Mouse (Mus musculus): ENCODE measurements around the gene Ahctf1. TPM values are rescaled to one million over a fixed set of nuclear protein-coding genes. Genes with fewer than 3 reads are reported as not detected.

Ahctf1 gene
- polyA plus RNA-seq, 1 experiment from 2014 or later, result 54.6 TPM

DNA sequence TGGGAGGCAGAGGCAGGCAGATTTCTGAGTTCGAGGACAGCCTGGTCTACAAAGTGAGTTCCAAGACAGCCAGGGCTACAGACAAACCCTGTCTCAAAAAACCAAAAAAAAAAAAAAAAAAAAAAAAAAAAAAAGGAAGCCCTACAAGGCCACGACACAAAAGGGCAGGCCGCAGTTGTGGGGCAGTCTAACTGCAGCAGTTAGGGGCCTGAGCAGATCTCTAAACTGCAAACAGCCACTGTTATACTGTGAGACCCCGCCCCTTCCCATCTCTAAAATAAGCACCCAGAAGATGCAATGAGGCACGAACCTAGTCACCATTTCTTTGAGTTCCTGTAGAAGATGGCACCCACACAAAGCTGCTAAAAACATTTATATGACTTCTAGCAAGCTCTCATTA is 18.0 kb downstream of the Ahctf1 start:
- 83% methylated on average over 5 of the region's 5 CpGs for WGBS
- DNase-seq (ENCODE audit: low spot score) (no peak), ATAC-seq (replicated peaks; ENCODE audit: low FRiP score) (no peak)
- Histone ChIP-seq H3K36me3 (ENCODE audit: control insufficient read depth, insufficient read depth, low read length) (peaks cover 55% of the 10 kb centered on the region), H3K27me3 (replicated peaks; ENCODE audit: control insufficient read depth, insufficient read depth, low read length) (no peaks in the 10 kb centered on the region), H3K4me3 (ENCODE audit: low read depth, low read length) (no peak overlapping the region), H3K9me3 (ENCODE audit: control insufficient read depth, low read length) (no peaks in the 10 kb centered on the region), H3K27ac (ENCODE audit: low read depth, low read length) (no peak overlapping the region), H3K4me1 (replicated peaks; ENCODE audit: control insufficient read depth, insufficient read depth, low read length) (no peaks in the 10 kb centered on the region), H3K4me2 (no peak overlapping the region), H3K9ac (ENCODE audit: low read depth, low read length) (no peak overlapping the region)

DNA sequence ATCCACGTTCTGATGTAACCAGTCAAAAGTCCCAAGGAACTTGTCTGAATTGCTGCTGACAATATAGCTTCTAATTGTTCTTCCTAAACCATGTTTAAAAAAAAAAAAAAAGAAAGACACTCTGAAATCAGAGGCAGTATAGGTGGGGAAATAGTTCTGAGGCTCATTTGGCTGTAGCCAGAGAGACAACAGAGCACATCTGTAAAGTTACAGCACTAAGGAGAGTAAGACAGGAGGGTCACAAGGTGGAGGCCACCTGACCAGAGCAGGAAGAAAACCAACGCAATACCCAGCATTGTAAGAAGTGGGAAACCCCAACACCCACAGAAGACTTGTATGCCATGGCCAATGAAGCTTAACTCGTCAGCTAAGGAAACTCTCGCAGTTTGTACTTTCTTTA is 19.4 kb downstream of the Ahctf1 start:
- no peak overlapping the region for H3K4me3 ChIP-seq (ENCODE audit: low read depth, low read length)
- H3K9ac ChIP-seq (ENCODE audit: low read depth, low read length), result no peak overlapping the region
- peaks cover 49% of the 10 kb centered on the region for H3K36me3 ChIP-seq (ENCODE audit: control insufficient read depth, insufficient read depth, low read length)
- no peak overlapping the region for H3K4me2 ChIP-seq
- 90% methylated on average over 4 of the region's 4 CpGs for WGBS
- no peaks in the 10 kb centered on the region for H3K4me1 ChIP-seq (replicated peaks; ENCODE audit: control insufficient read depth, insufficient read depth, low read length)
- no peak overlapping the region for H3K27ac ChIP-seq (ENCODE audit: low read depth, low read length)
- DNase-seq (ENCODE audit: low spot score) (no peak), ATAC-seq (replicated peaks; ENCODE audit: low FRiP score) (no peak)
- H3K9me3 ChIP-seq (ENCODE audit: control insufficient read depth, low read length), result no peaks in the 10 kb centered on the region
- H3K27me3 ChIP-seq (replicated peaks; ENCODE audit: control insufficient read depth, insufficient read depth, low read length), result no peaks in the 10 kb centered on the region

DNA sequence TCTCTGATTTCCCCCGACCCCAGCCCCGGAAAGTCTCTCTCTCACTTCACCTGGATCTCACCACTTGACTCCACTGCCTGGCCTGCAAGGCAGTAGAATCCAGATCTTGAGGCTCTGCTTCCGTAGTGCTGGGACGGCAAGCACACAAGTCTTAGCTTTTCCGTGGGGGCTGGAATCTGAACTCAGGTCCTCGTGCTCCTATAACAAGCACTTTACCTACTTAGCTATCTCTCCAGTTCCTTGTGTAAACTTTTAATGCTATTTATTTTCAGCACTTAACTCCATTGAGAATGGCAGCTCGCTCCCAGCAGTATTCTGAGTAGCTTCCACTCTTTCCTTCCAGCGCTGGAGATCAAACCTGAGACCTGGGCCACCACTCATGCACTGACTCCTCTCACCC is 26.6 kb downstream of the Ahctf1 start:
- peaks cover 52% of the 10 kb centered on the region for H3K36me3 ChIP-seq (ENCODE audit: control insufficient read depth, insufficient read depth, low read length)
- H3K27me3 ChIP-seq (replicated peaks; ENCODE audit: control insufficient read depth, insufficient read depth, low read length), result no peaks in the 10 kb centered on the region
- WGBS, result 91% methylated on average over 8 of the region's 8 CpGs

DNA sequence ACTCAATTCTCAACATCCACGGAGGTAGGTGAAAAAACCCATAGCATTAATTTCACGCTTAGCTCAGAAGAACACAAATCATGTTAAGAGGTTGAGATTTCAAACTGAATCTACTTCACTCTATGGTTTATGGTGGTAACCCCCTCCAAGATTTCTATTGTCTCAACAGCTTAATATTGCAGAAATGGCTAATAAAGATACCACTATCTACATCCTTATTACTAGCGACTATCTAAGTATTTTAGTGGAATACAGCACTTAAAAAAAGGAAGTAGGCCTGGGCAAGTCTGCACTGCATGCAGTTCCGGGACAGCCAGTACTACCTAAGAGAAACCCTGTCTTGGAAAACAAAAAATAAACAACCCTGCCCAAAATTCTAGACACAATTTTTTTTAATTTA is 42.9 kb downstream of the Ahctf1 start:
- H3K36me3 ChIP-seq (ENCODE audit: control insufficient read depth, insufficient read depth, low read length), result peaks cover 44% of the 10 kb centered on the region

More for the DNA sequence above, 26.6 kb downstream of the Ahctf1 start:
- no peak overlapping the region for H3K4me3 ChIP-seq (ENCODE audit: low read depth, low read length)
- no peak overlapping the region for H3K9ac ChIP-seq (ENCODE audit: low read depth, low read length)
- H3K9me3 ChIP-seq (ENCODE audit: control insufficient read depth, low read length), result no peaks in the 10 kb centered on the region
- no peak overlapping the region for H3K27ac ChIP-seq (ENCODE audit: low read depth, low read length)
- no peak for ATAC-seq (replicated peaks; ENCODE audit: low FRiP score)
- H3K4me1 ChIP-seq (replicated peaks; ENCODE audit: control insufficient read depth, insufficient read depth, low read length), result no peaks in the 10 kb centered on the region
- no peak overlapping the region for H3K4me2 ChIP-seq
- no peak for DNase-seq (ENCODE audit: low spot score)

DNA sequence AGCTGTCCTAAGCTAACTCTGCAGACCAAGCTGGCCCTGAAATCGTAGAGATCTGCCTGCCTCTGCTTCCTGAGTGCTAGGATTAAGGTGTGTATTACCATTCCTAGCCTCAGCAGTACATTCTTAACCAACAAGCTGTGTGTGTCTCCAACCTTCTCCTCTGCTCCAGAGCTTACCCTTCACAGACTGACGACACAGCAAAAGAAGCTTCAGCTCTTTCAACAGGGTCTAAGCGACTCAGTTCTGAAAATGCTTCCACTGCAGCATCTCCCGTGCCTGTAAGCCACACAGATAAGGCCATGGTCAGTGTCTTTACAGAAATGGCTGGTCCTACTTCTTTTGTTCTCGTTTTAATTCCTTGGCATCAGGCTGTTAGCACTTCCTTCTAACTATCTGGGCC is 43.4 kb downstream of the Ahctf1 start:
- Histone ChIP-seq H3K36me3 (ENCODE audit: control insufficient read depth, insufficient read depth, low read length) (peaks cover 44% of the 10 kb centered on the region), H3K4me3 (ENCODE audit: low read depth, low read length) (no peak overlapping the region), H3K9me3 (ENCODE audit: control insufficient read depth, low read length) (no peaks in the 10 kb centered on the region), H3K4me2 (no peak overlapping the region), H3K9ac (ENCODE audit: low read depth, low read length) (no peak overlapping the region), H3K27me3 (replicated peaks; ENCODE audit: control insufficient read depth, insufficient read depth, low read length) (no peaks in the 10 kb centered on the region), H3K4me1 (replicated peaks; ENCODE audit: control insufficient read depth, insufficient read depth, low read length) (no peaks in the 10 kb centered on the region), H3K27ac (ENCODE audit: low read depth, low read length) (no peak overlapping the region)
- ATAC-seq (replicated peaks; ENCODE audit: low FRiP score) (no peak), DNase-seq (ENCODE audit: low spot score) (no peak)
- WGBS, result 85% methylated on average over 5 of the region's 5 CpGs

More for the DNA sequence above, 42.9 kb downstream of the Ahctf1 start:
- no peak for DNase-seq (ENCODE audit: low spot score)
- no peak overlapping the region for H3K4me2 ChIP-seq
- 86% methylated on average over 4 of the region's 4 CpGs for WGBS
- no peaks in the 10 kb centered on the region for H3K27me3 ChIP-seq (replicated peaks; ENCODE audit: control insufficient read depth, insufficient read depth, low read length)
- H3K9ac ChIP-seq (ENCODE audit: low read depth, low read length), result no peak overlapping the region
- H3K27ac ChIP-seq (ENCODE audit: low read depth, low read length), result no peak overlapping the region
- H3K4me3 ChIP-seq (ENCODE audit: low read depth, low read length), result no peak overlapping the region
- no peak for ATAC-seq (replicated peaks; ENCODE audit: low FRiP score)
- H3K9me3 ChIP-seq (ENCODE audit: control insufficient read depth, low read length), result no peaks in the 10 kb centered on the region
- H3K4me1 ChIP-seq (replicated peaks; ENCODE audit: control insufficient read depth, insufficient read depth, low read length), result no peaks in the 10 kb centered on the region

DNA sequence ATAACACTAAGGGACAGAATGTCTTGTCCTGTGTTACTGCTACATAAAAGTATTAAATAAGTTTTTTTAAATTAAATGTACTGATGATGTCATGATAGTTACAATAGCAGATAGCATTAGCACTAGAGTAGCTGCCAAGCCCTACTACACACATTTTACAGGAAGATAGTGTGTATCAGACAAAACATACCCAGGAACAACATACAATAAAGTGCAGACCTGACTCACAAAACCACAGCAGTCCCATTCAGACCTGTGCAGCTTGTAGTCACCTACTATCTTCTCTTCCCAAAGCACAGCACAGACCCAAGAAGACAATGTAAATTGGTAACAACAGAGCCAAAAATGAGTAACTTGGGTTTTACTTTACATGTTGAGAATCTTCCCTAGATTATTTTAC is 47.0 kb downstream of the Ahctf1 start:
- peaks cover 49% of the 10 kb centered on the region for H3K36me3 ChIP-seq (ENCODE audit: control insufficient read depth, insufficient read depth, low read length)
- H3K4me3 ChIP-seq (ENCODE audit: low read depth, low read length), result no peak overlapping the region
- no peak overlapping the region for H3K9ac ChIP-seq (ENCODE audit: low read depth, low read length)
- ATAC-seq (replicated peaks; ENCODE audit: low FRiP score), result no peak
- no peak overlapping the region for H3K27ac ChIP-seq (ENCODE audit: low read depth, low read length)
- no peak for DNase-seq (ENCODE audit: low spot score)
- no peaks in the 10 kb centered on the region for H3K27me3 ChIP-seq (replicated peaks; ENCODE audit: control insufficient read depth, insufficient read depth, low read length)
- H3K9me3 ChIP-seq (ENCODE audit: control insufficient read depth, low read length), result no peaks in the 10 kb centered on the region
- no peak overlapping the region for H3K4me2 ChIP-seq
- no peaks in the 10 kb centered on the region for H3K4me1 ChIP-seq (replicated peaks; ENCODE audit: control insufficient read depth, insufficient read depth, low read length)

DNA sequence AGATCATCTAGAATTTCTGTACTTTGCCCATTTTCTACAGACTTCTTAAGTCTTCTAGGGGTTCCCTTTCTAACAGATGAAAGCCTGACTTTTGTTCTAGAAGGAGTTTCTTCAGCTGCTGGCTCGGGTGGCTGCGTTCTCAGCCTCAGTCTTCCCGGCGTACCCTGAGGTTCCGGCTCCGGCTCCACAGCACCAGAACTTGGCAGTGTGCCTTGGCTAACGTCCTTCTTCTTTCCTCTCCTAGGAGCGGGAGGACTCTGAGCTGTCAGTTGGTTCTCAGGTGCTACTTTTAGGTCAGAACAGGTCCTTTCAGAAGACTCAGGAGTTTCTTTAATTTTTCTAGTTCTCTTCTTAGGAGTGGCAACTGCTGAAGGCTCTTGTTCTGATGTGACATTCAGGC is 50.5 kb downstream of the Ahctf1 start:
- no peak overlapping the region for H3K9ac ChIP-seq (ENCODE audit: low read depth, low read length)
- H3K4me2 ChIP-seq, result no peak overlapping the region
- H3K27me3 ChIP-seq (replicated peaks; ENCODE audit: control insufficient read depth, insufficient read depth, low read length), result no peaks in the 10 kb centered on the region
- DNase-seq (ENCODE audit: low spot score) (no peak), ATAC-seq (replicated peaks; ENCODE audit: low FRiP score) (no peak)
- H3K9me3 ChIP-seq (ENCODE audit: control insufficient read depth, low read length), result no peaks in the 10 kb centered on the region
- peaks cover 51% of the 10 kb centered on the region for H3K36me3 ChIP-seq (ENCODE audit: control insufficient read depth, insufficient read depth, low read length)
- WGBS, result 90% methylated on average over 8 of the region's 8 CpGs
- no peak overlapping the region for H3K27ac ChIP-seq (ENCODE audit: low read depth, low read length)
- H3K4me1 ChIP-seq (replicated peaks; ENCODE audit: control insufficient read depth, insufficient read depth, low read length), result no peaks in the 10 kb centered on the region
- no peak overlapping the region for H3K4me3 ChIP-seq (ENCODE audit: low read depth, low read length)

DNA sequence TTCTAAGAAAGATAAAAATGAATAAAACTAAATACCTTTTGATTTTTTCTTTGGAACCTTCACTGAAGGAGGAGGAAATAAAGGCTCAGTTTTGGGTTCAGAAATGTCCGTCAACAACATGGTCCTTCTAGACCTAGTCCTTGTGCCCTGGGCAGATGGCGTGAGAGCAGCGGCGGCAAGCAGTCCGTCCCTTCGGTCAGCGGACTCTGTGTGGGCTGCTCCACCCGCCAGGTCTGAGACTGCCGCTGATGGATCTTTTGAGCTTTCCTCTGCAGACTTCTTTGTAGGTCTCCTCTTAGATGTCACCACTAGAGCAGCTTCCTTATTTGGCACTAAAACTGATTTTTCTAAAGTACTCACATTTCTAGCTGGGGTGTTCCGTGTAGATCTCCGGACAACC is 51.2 kb downstream of the Ahctf1 start:
- no peaks in the 10 kb centered on the region for H3K27me3 ChIP-seq (replicated peaks; ENCODE audit: control insufficient read depth, insufficient read depth, low read length)
- H3K4me3 ChIP-seq (ENCODE audit: low read depth, low read length), result no peak overlapping the region
- 95% methylated on average over 11 of the region's 11 CpGs for WGBS
- H3K9ac ChIP-seq (ENCODE audit: low read depth, low read length), result no peak overlapping the region
- no peak overlapping the region for H3K4me2 ChIP-seq
- H3K36me3 ChIP-seq (ENCODE audit: control insufficient read depth, insufficient read depth, low read length), result peaks cover 53% of the 10 kb centered on the region
- DNase-seq (ENCODE audit: low spot score), result no peak
- H3K9me3 ChIP-seq (ENCODE audit: control insufficient read depth, low read length), result no peaks in the 10 kb centered on the region
- H3K27ac ChIP-seq (ENCODE audit: low read depth, low read length), result no peak overlapping the region
- H3K4me1 ChIP-seq (replicated peaks; ENCODE audit: control insufficient read depth, insufficient read depth, low read length), result no peaks in the 10 kb centered on the region
- ATAC-seq (replicated peaks; ENCODE audit: low FRiP score), result no peak

DNA sequence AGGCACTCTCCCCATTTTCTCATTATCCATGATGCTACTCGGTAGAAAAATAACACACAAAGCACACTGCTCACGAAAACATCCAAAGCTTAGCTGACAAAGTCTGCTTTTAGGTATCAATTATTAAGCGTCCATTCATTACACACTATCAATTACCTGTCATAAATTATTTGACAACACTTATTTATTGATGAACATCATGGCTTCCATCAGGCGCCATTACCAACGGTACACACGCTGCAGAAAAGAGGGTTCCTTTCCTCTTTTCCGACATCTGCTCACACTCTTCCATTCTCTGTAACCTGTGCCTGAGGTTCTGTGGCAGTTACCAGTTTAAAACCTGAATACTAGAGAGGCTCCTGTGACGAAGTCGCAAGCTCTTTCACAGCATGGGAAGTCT is 58.3 kb downstream of the Ahctf1 start, which contains the start of gene Kif28:
Gene Kif28 (minus strand): TSS at position 101 of the 400 bp plus-strand sequence.
- Histone ChIP-seq H3K36me3 (ENCODE audit: control insufficient read depth, insufficient read depth, low read length) (peaks cover 31% of the 10 kb centered on the region), H3K4me1 (replicated peaks; ENCODE audit: control insufficient read depth, insufficient read depth, low read length) (no peaks in the 10 kb centered on the region), H3K9ac (ENCODE audit: low read depth, low read length) (no peak within 1 kb of the TSS), H3K27ac (ENCODE audit: low read depth, low read length) (no peak within 1 kb of the TSS), H3K4me3 (ENCODE audit: low read depth, low read length) (no peak within 1 kb of the TSS), H3K9me3 (ENCODE audit: control insufficient read depth, low read length) (no peaks in the 10 kb centered on the region), H3K4me2 (no peak within 1 kb of the TSS), H3K27me3 (replicated peaks; ENCODE audit: control insufficient read depth, insufficient read depth, low read length) (no peaks in the 10 kb centered on the region)
- DNase-seq (ENCODE audit: low spot score), result no peak
- WGBS, result 90% methylated on average over 9 of the region's 9 CpGs
- ATAC-seq (replicated peaks; ENCODE audit: low FRiP score), result no peak

All from liver, embryonic 11.5 days (tissue).